10 mouse cellular contexts compared by ENCODE assay signal in the genomic region with DNA sequence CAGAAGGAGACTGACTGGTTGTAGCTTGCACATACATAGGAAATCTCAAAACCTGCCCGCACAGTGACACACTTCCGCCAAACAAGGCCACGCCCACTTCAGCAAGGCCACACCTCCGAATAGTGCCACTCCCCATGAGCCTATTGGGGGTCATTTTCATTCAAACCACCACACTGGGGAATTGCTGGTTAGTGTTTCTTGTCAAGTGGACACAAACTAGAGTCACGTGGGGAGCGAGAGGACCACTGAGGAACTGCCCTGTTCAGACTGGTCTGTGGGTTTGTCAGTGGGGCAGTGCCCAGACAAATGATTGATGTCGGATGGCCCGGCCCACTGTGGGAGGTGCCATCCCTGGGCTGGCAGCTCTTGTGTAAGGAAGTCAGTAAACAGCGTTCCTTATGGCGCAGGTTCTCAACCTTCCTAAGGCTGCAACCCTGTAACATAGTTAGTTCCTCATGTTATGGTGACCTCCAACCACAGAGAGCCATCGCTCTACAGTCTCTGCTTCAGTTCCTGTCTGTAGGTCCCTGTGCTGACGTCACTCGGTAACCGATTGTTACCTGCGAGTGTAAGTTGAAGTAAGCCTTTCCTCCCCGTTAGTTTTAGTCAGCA. TPM values are rescaled to one million over a fixed set of nuclear protein-coding genes. Genes with fewer than 3 reads are reported as not detected.
DNase-seq lines count a peak whose midpoint lies in the region; ATAC-seq and TF ChIP-seq lines count a peak whose summit lies in the region.
"Had no signal": no experiment of that assay in that cellular context is flagged by ENCODE, and none has a peak within 500 bp of the region (broad histone marks: within the 10 kb centered on the region; RNA-seq: fewer than 3 reads in every experiment).

No protein-coding gene starts in this region.

- TF ChIP-seq POLR2A in bone marrow macrophage, adult 2 months (IDR thresholded peaks at IDR 0.05; ENCODE audit: borderline replicate concordance, low read depth, low read length) = no peak
- no peak for TF ChIP-seq POLR2A in heart, adult 2 months (IDR thresholded peaks at IDR 0.05; ENCODE audit: insufficient read depth, low read depth, low read length)

- 0 out of 2 replicates have a peak overlapping the region, but pooled peaks have one; percentile 8 for H3K4me3 ChIP-seq in heart, embryonic 11.5 days (ENCODE audit: low read depth, low read length)
- peak overlapping the region; percentile 31 for H3K4me3 ChIP-seq in bone marrow macrophage, adult 2 months (ENCODE audit: insufficient read depth, low read length)
- H3K4me3 ChIP-seq in hindbrain, postnatal 0 days (ENCODE audit: low read length) = no peak overlapping the region
- 0 out of 2 replicates have a peak overlapping the region, but pooled peaks have one; percentile 2 for H3K4me3 ChIP-seq in lung, postnatal 0 days (ENCODE audit: low read depth, low read length)
- no peak overlapping the region for H3K4me3 ChIP-seq in stomach, embryonic 15.5 days (replicated peaks)
- H3K4me3 ChIP-seq in heart, adult 2 months = no peak overlapping the region
- H3K4me3 ChIP-seq: megakaryocyte, embryonic 14.5 days had no signal

- ATAC-seq in heart, embryonic 11.5 days (replicated peaks; ENCODE audit: insufficient number of reproducible peaks, low FRiP score, low TSS enrichment) = peak; percentile 52
- peak; percentile 55 for ATAC-seq in hindbrain, postnatal 0 days
- ATAC-seq in lung, postnatal 0 days = peak; percentile 72
- ATAC-seq in stomach, embryonic 15.5 days (ENCODE audit: insufficient read depth, low FRiP score, low read depth) = 0 out of 2 replicates have a peak, but pooled peaks have one; percentile 29

- no peaks in the 10 kb centered on the region for H3K9me3 ChIP-seq in heart, embryonic 11.5 days (replicated peaks; ENCODE audit: control insufficient read depth, low read length)
- no peaks in the 10 kb centered on the region for H3K9me3 ChIP-seq in hindbrain, postnatal 0 days (ENCODE audit: low read length)
- H3K9me3 ChIP-seq in lung, postnatal 0 days (ENCODE audit: low read length) = no peaks in the 10 kb centered on the region
- H3K9me3 ChIP-seq in stomach, embryonic 15.5 days = no peaks in the 10 kb centered on the region

- TF ChIP-seq EP300 in lung, postnatal 0 days (IDR thresholded peaks at IDR 0.05) = no peak
- no peak for TF ChIP-seq EP300 in heart, adult 2 months (IDR thresholded peaks at IDR 0.05; ENCODE audit: insufficient read depth, low read depth, low read length)

- intact Hi-C loops in heart, adult 2 months (cut with DNase I) = loop anchor here (2.0 kb wide), 2 partner anchors 41 to 233 kb away; no protein-coding TSS in a partner anchor

- H3K9ac ChIP-seq in heart, embryonic 11.5 days (ENCODE audit: low read depth, low read length) = 0 out of 2 replicates have a peak overlapping the region, but pooled peaks have one; percentile 22
- no peak overlapping the region for H3K9ac ChIP-seq in hindbrain, postnatal 0 days (replicated peaks; ENCODE audit: low read length)
- no peak overlapping the region for H3K9ac ChIP-seq in lung, postnatal 0 days (replicated peaks; ENCODE audit: low read depth)
- H3K9ac ChIP-seq in stomach, embryonic 15.5 days = no peak overlapping the region
- no peak overlapping the region for H3K9ac ChIP-seq in heart, adult 2 months (ENCODE audit: low read depth, low read length)

- no peak for DNase-seq in heart, adult 9 months (ENCODE audit: low spot score in 2 of 2)
- DNase-seq in hindbrain, postnatal 0 days (ENCODE audit: low spot score) = peak; percentile 31
- peak; percentile 74 for DNase-seq in lung, postnatal 0 days (ENCODE audit: low spot score)
- DNase-seq in ovary, adult 18-20 months (ENCODE audit: low spot score) = no peak
- DNase-seq in heart, adult 2 months = no peak

- no peak overlapping the region for H3K27ac ChIP-seq in heart, embryonic 11.5 days (ENCODE audit: low read depth, low read length)
- no peak overlapping the region for H3K27ac ChIP-seq in bone marrow macrophage, adult 2 months (ENCODE audit: insufficient read depth, low read depth, low read length)
- peak overlapping the region; percentile 45; the same call in 1 of the 2 replicates for H3K27ac ChIP-seq in hindbrain, postnatal 0 days
- peak overlapping the region; percentile 78 for H3K27ac ChIP-seq in lung, postnatal 0 days (ENCODE audit: low read length)
- H3K27ac ChIP-seq in stomach, embryonic 15.5 days = no peak overlapping the region
- H3K27ac ChIP-seq in heart, adult 2 months = no peak overlapping the region

- H3K79me2 ChIP-seq in heart, adult 2 months (replicated peaks; ENCODE audit: control insufficient read depth, insufficient read depth, low read length) = no peaks in the 10 kb centered on the region

- H3K27me3 ChIP-seq in heart, embryonic 11.5 days (ENCODE audit: control insufficient read depth, insufficient read depth, low read length) = no peaks in the 10 kb centered on the region
- H3K27me3 ChIP-seq in hindbrain, postnatal 0 days (ENCODE audit: insufficient read depth, low read length) = no peaks in the 10 kb centered on the region
- H3K27me3 ChIP-seq in lung, postnatal 0 days (replicated peaks; ENCODE audit: insufficient read depth, low read length) = no peaks in the 10 kb centered on the region
- no peaks in the 10 kb centered on the region for H3K27me3 ChIP-seq in stomach, embryonic 15.5 days (replicated peaks)
- H3K27me3 ChIP-seq in heart, adult 2 months (ENCODE audit: control insufficient read depth, insufficient read depth, low read length) = no peaks in the 10 kb centered on the region
- H3K27me3 ChIP-seq: Patski had no signal

- no peak for TF ChIP-seq CTCF in bone marrow macrophage, adult 2 months (IDR thresholded peaks at IDR 0.05; ENCODE audit: low read depth, low read length)
- no peak for TF ChIP-seq CTCF in hindbrain, postnatal 0 days (IDR thresholded peaks at IDR 0.05; ENCODE audit: low read depth)
- TF ChIP-seq CTCF in lung, postnatal 0 days (IDR thresholded peaks at IDR 0.05) = no peak
- no peak for TF ChIP-seq CTCF in heart, adult 2 months (IDR thresholded peaks at IDR 0.05)

- H3K4me2 ChIP-seq in heart, embryonic 11.5 days = peak overlapping the region; percentile 49
- H3K4me2 ChIP-seq in hindbrain, postnatal 0 days (ENCODE audit: low read depth, low read length) = peak overlapping the region; percentile 20
- H3K4me2 ChIP-seq in lung, postnatal 0 days (replicated peaks; ENCODE audit: low read depth, low read length) = peak overlapping the region; percentile 27; the same call in 1 of the 2 replicates
- H3K4me2 ChIP-seq in stomach, embryonic 15.5 days = 0 out of 2 replicates have a peak overlapping the region, but pooled peaks have one; percentile 6

- H3K36me3 ChIP-seq in heart, embryonic 11.5 days (ENCODE audit: control insufficient read depth, insufficient read depth, low read length) = peaks cover 12% of the 10 kb centered on the region
- H3K36me3 ChIP-seq in hindbrain, postnatal 0 days (ENCODE audit: insufficient read depth, low read length) = peaks cover 26% of the 10 kb centered on the region
- peaks cover 13% of the 10 kb centered on the region; the same call in 1 of the 2 replicates for H3K36me3 ChIP-seq in lung, postnatal 0 days (ENCODE audit: insufficient read depth, low read length)
- H3K36me3 ChIP-seq in stomach, embryonic 15.5 days = peaks cover 14% of the 10 kb centered on the region
- no peaks in the 10 kb centered on the region for H3K36me3 ChIP-seq in heart, adult 2 months (ENCODE audit: control insufficient read depth, insufficient read depth, low read length)

- WGBS in heart, embryonic 11.5 days (ENCODE audit: insufficient replicate concordance) = 35% methylated on average over 16 of the region's 16 CpGs
- 45% methylated on average over 16 of the region's 16 CpGs for WGBS in hindbrain, postnatal 0 days
- 31% methylated on average over 16 of the region's 16 CpGs for WGBS in lung, postnatal 0 days
- WGBS in stomach, embryonic 15.5 days = 40% methylated on average over 16 of the region's 16 CpGs
- 48% methylated on average over 16 of the region's 16 CpGs for WGBS in heart, adult 2 months

- H3K4me1 ChIP-seq in heart, embryonic 11.5 days (ENCODE audit: control insufficient read depth, insufficient read depth, low read length) = peaks cover 8% of the 10 kb centered on the region
- no peaks in the 10 kb centered on the region for H3K4me1 ChIP-seq in bone marrow macrophage, adult 2 months (ENCODE audit: control insufficient read depth, insufficient read depth, low read length)
- 0 out of 2 replicates have a peak, but pooled peaks cover 7% of the 10 kb centered on the region for H3K4me1 ChIP-seq in hindbrain, postnatal 0 days (ENCODE audit: insufficient read depth, low read length)
- H3K4me1 ChIP-seq in lung, postnatal 0 days (ENCODE audit: insufficient read depth, low read depth, low read length) = no peaks in the 10 kb centered on the region
- H3K4me1 ChIP-seq in stomach, embryonic 15.5 days = no peaks in the 10 kb centered on the region
- H3K4me1 ChIP-seq in heart, adult 2 months (ENCODE audit: control insufficient read depth, insufficient read depth, low read length) = no peaks in the 10 kb centered on the region; the same call in 1 of the 2 replicates

RNA-seq across cellular contexts. Expression of gene Eid3, which starts 33.5 kb away (rescaled TPM):
- 0.20 and 0.23 TPM in 2 replicates for polyA plus RNA-seq in heart, embryonic 11.5 days (2014; fragmentation: Nextera tagmentation; extraction: Ambion mirVana)
- 3.5 and 4.3 TPM in 2 replicates for polyA plus RNA-seq in bone marrow macrophage, adult 2 months (2012; ENCODE audit: insufficient read depth, insufficient read length, missing spikeins)
- 0.50 and 2.6 TPM in 2 replicates for total RNA-seq in hindbrain, postnatal 0 days (2014; rRNA removed)
- polyA plus RNA-seq in hindbrain, postnatal 0 days (2015; fragmentation: Nextera tagmentation; extraction: Ambion mirVana) = 0.26 and 0.33 TPM in 2 replicates
- polyA plus RNA-seq in lung, postnatal 0 days (2015; fragmentation: Nextera tagmentation; extraction: Ambion mirVana) = not detected in 2 replicates
- polyA plus RNA-seq in stomach, embryonic 15.5 days (2015; fragmentation: Nextera tagmentation; extraction: Ambion mirVana) = 0.23 and 0.65 TPM in 2 replicates
- under 1 TPM; 0.45 to 0.63 TPM for total RNA-seq in heart, adult 2 months (2021)
- 0.18 and 0.21 TPM in 2 replicates for polyA plus RNA-seq in heart, adult 2 months (2012; rRNA removed)

Comparison
In these comparisons a context has a peak if more than half of its experiments do, and no peak if none do; other contexts are left out.
1. H3K4me3 ChIP-seq: peak in heart, embryonic 11.5 days (single experiment), bone marrow macrophage, adult 2 months (single experiment) and lung, postnatal 0 days (single experiment); none in hindbrain, postnatal 0 days (single experiment), stomach, embryonic 15.5 days (single experiment) and heart, adult 2 months (single experiment).
2. H3K27ac ChIP-seq: peak in hindbrain, postnatal 0 days (single experiment) and lung, postnatal 0 days (single experiment); none in heart, embryonic 11.5 days (single experiment), bone marrow macrophage, adult 2 months (single experiment), stomach, embryonic 15.5 days (single experiment) and heart, adult 2 months (single experiment).
3. DNase-seq: peak in hindbrain, postnatal 0 days (single experiment) and lung, postnatal 0 days (single experiment); none in heart, adult 9 months (0 of 2), ovary, adult 18-20 months (single experiment) and heart, adult 2 months (0 of 2).
4. Peak in every context shown above with its lines, with median percentiles within 50 percentile points of each other: ATAC-seq and H3K4me2 ChIP-seq.